Mouse (Mus musculus) lung, embryonic 16.5 days (tissue): ENCODE results near the gene Ssu72. TPM values are rescaled to one million over a fixed set of nuclear protein-coding genes. Genes with fewer than 3 reads are reported as not detected.

Source experiments
- ATAC-seq: fragments of 200-750 bp; cut with Nextera tagmentation; 2 replicates; pipeline ENCODE4 v1.8.0; 2017; ENCODE audit warnings: low read depth, mild to moderate bottlenecking, moderate library complexity
- H3K27ac ChIP-seq: fragments of 300-500 bp; sonication (generic); 2 replicates; pipeline ENCODE4 v1.5.1; 2014; ENCODE audit warnings: mild to moderate bottlenecking, control low read depth, low read length
- H3K27me3 ChIP-seq: fragments of 300-500 bp; sonication (generic); 2 replicates; pipeline ENCODE4 v1.6.1; 2014; ENCODE audit warnings: low read depth, low read length, mixed read lengths; ENCODE audit not compliant: control insufficient read depth, insufficient read depth
- H3K36me3 ChIP-seq: fragments of 300-500 bp; sonication (generic); 2 replicates; pipeline ENCODE4 v1.6.1; 2014; ENCODE audit warnings: low read length; ENCODE audit not compliant: control insufficient read depth, insufficient read depth
- H3K4me1 ChIP-seq: fragments of 300-500 bp; sonication (generic); replicated peaks from 2 replicates; pipeline ENCODE4 v1.6.1; 2014; ENCODE audit warnings: low read length, mixed read lengths; ENCODE audit not compliant: control insufficient read depth, insufficient read depth
- H3K4me2 ChIP-seq: fragments of 300-500 bp; sonication (generic); 2 replicates; pipeline ENCODE4 v1.6.1; 2014; ENCODE audit warnings: low read depth, low read length, control low read depth
- H3K4me3 ChIP-seq: fragments of 300-500 bp; sonication (generic); 2 replicates; pipeline ENCODE4 v1.5.1; 2014; ENCODE audit warnings: mild to moderate bottlenecking, low read length, control low read depth
- H3K9ac ChIP-seq: fragments of 300-500 bp; sonication (generic); 2 replicates; pipeline ENCODE4 v1.6.1; 2014; ENCODE audit warnings: low read length, control low read depth
- H3K9me3 ChIP-seq: fragments of 300-500 bp; sonication (generic); 2 replicates; pipeline ENCODE4 v1.6.1; 2016; ENCODE audit warnings: low read length; ENCODE audit not compliant: control insufficient read depth
- WGBS: fragments of 180-500 bp; shearing (Covaris S2); extraction: QIAGEN DNeasy Blood & Tissue Kit; methylation state at CpG from one replicate; pipeline ENCODE4 v1.1.7; 2014; 5-methylcytosine and 5-hydroxymethylcytosine counted together
- polyA plus RNA-seq: library from polyadenylated mRNA; unstranded; fragments of >200 nt; fragmentation: Nextera tagmentation; extraction: Ambion mirVana; gene quantifications from 2 replicates; pipeline ENCODE4 v1.2.1, GENCODE M21; 2015

Gene Ssu72
- polyA plus RNA-seq, 1 experiment from 2014 or later = 148 TPM

GRCm38 (mm10) chr4:155695531-155696062, 9.0 kb upstream of the Ssu72 start:
- peak overlapping the region; percentile 74; the same call in 1 of the 2 replicates for H3K4me3 ChIP-seq
- peaks cover 4% of the 10 kb centered on the region; the same call in 1 of the 2 replicates for H3K4me1 ChIP-seq
- H3K27ac ChIP-seq = no peak overlapping the region
- H3K27me3 ChIP-seq = peaks cover 7% of the 10 kb centered on the region; the same call in 1 of the 2 replicates
- peak overlapping the region; percentile 89; the same call in 1 of the 2 replicates for H3K4me2 ChIP-seq
- H3K36me3 ChIP-seq = no peaks in the 10 kb centered on the region
- no peak overlapping the region for H3K9ac ChIP-seq
- no peaks in the 10 kb centered on the region for H3K9me3 ChIP-seq
- no peak for ATAC-seq
- WGBS = 83% methylated on average over 4 of the region's 4 CpGs

- Histone ChIP-seq H3K4me3 (no peak overlapping the region), H3K4me2 (no peak overlapping the region), H3K27me3 (peaks cover 7% of the 10 kb centered on the region; the same call in 1 of the 2 replicates), H3K36me3 (no peaks in the 10 kb centered on the region), H3K9ac (no peak overlapping the region), H3K9me3 (no peaks in the 10 kb centered on the region), H3K4me1 (peaks cover 4% of the 10 kb centered on the region; the same call in 1 of the 2 replicates), H3K27ac (no peak overlapping the region)
- 68% methylated on average over 16 of the region's 16 CpGs for WGBS
- no peak for ATAC-seq
Observed at GRCm38 (mm10) chr4:155696261-155697255, 8.0 kb upstream of the Ssu72 start.

- no peaks in the 10 kb centered on the region for H3K36me3 ChIP-seq
- H3K4me2 ChIP-seq = no peak overlapping the region
- H3K4me3 ChIP-seq = no peak overlapping the region
- H3K4me1 ChIP-seq = peaks cover 3% of the 10 kb centered on the region; the same call in 1 of the 2 replicates
- no peak for ATAC-seq
- no peak overlapping the region for H3K27ac ChIP-seq
- H3K9me3 ChIP-seq = no peaks in the 10 kb centered on the region
- H3K27me3 ChIP-seq = peaks cover 2% of the 10 kb centered on the region; the same call in 1 of the 2 replicates
- H3K9ac ChIP-seq = no peak overlapping the region
Observed at GRCm38 (mm10) chr4:155700425-155700824, 4.2 kb upstream of the Ssu72 start.

- no peak overlapping the region for H3K4me2 ChIP-seq
- H3K9ac ChIP-seq = no peak overlapping the region
- H3K4me3 ChIP-seq = no peak overlapping the region
- no peaks in the 10 kb centered on the region for H3K9me3 ChIP-seq
- H3K4me1 ChIP-seq = peaks cover 12% of the 10 kb centered on the region
- H3K36me3 ChIP-seq = no peaks in the 10 kb centered on the region
- no peaks in the 10 kb centered on the region for H3K27me3 ChIP-seq
- no peak overlapping the region for H3K27ac ChIP-seq
- WGBS = 94% methylated on average over 4 of the region's 4 CpGs
- ATAC-seq = no peak
Observed at GRCm38 (mm10) chr4:155703425-155703929, 1.1 kb upstream of the Ssu72 start.

GRCm38 (mm10) chr4:155705592-155705929, 961 bp downstream of the Ssu72 start:
- Histone ChIP-seq H3K4me1 (peaks cover 15% of the 10 kb centered on the region), H3K27me3 (no peaks in the 10 kb centered on the region), H3K4me2 (peak overlapping the region; percentile 85), H3K9me3 (no peaks in the 10 kb centered on the region), H3K27ac (peak overlapping the region; percentile 97), H3K9ac (peak overlapping the region; percentile 93), H3K4me3 (peak overlapping the region; percentile 95), H3K36me3 (no peaks in the 10 kb centered on the region)
- ATAC-seq = no peak
- WGBS = 0% methylated on average over 19 of the region's 19 CpGs

GRCm38 (mm10) chr4:155708582-155708981, 4.0 kb downstream of the Ssu72 start:
- no peak for ATAC-seq
- no peaks in the 10 kb centered on the region for H3K36me3 ChIP-seq
- no peak overlapping the region for H3K9ac ChIP-seq
- H3K27ac ChIP-seq = peak overlapping the region; percentile 43
- H3K9me3 ChIP-seq = no peaks in the 10 kb centered on the region
- peaks cover 16% of the 10 kb centered on the region for H3K4me1 ChIP-seq
- H3K4me3 ChIP-seq = no peak overlapping the region
- H3K27me3 ChIP-seq = no peaks in the 10 kb centered on the region
- 65% methylated on average over 2 of the region's 2 CpGs for WGBS
- H3K4me2 ChIP-seq = no peak overlapping the region

- H3K27ac ChIP-seq = peak overlapping the region; percentile 43; the same call in 1 of the 2 replicates
- no peaks in the 10 kb centered on the region for H3K9me3 ChIP-seq
- no peak overlapping the region for H3K4me2 ChIP-seq
- no peaks in the 10 kb centered on the region for H3K36me3 ChIP-seq
- peaks cover 14% of the 10 kb centered on the region for H3K4me1 ChIP-seq
- H3K27me3 ChIP-seq = no peaks in the 10 kb centered on the region
- no peak overlapping the region for H3K4me3 ChIP-seq
- no peak overlapping the region for H3K9ac ChIP-seq
- ATAC-seq = no peak
Observed at GRCm38 (mm10) chr4:155708988-155709387, 4.4 kb downstream of the Ssu72 start.

GRCm38 (mm10) chr4:155710521-155711252, 6.1 kb downstream of the Ssu72 start:
- WGBS = 54% methylated on average over 6 of the region's 6 CpGs
- no peak overlapping the region for H3K9ac ChIP-seq

More at GRCm38 (mm10) chr4:155710521-155711252, 6.1 kb downstream of the Ssu72 start:
- peak; percentile 27 for ATAC-seq
- peaks cover 4% of the 10 kb centered on the region for H3K36me3 ChIP-seq
- peak overlapping the region; percentile 17; the same call in 1 of the 2 replicates for H3K4me2 ChIP-seq
- no peaks in the 10 kb centered on the region for H3K9me3 ChIP-seq
- no peaks in the 10 kb centered on the region for H3K27me3 ChIP-seq
- peak overlapping the region; percentile 77 for H3K27ac ChIP-seq
- peaks cover 14% of the 10 kb centered on the region for H3K4me1 ChIP-seq
- H3K4me3 ChIP-seq = no peak overlapping the region
